Mouse (Mus musculus) ES-E14 (cell line): Measurements from ENCODE around the gene Dhrs7b.

Experiments used
- CHD2 ChIP-seq: IDR thresholded peaks from 2 replicates; pipeline ENCODE4 v1.6.1; 2014; ENCODE audit warnings: mild to moderate bottlenecking, low read depth, low read length, inconsistent platforms
- HCFC1 ChIP-seq: IDR thresholded peaks from 2 replicates; pipeline ENCODE4 v1.6.1; 2012; ENCODE audit warnings: low read length, inconsistent platforms, borderline replicate concordance; ENCODE audit not compliant: insufficient read depth
- ZC3H11A ChIP-seq: IDR thresholded peaks from 2 replicates; pipeline ENCODE4 v1.6.1; 2012; ENCODE audit warnings: low read depth, mild to moderate bottlenecking, inconsistent platforms, low read length, borderline replicate concordance

DNA sequence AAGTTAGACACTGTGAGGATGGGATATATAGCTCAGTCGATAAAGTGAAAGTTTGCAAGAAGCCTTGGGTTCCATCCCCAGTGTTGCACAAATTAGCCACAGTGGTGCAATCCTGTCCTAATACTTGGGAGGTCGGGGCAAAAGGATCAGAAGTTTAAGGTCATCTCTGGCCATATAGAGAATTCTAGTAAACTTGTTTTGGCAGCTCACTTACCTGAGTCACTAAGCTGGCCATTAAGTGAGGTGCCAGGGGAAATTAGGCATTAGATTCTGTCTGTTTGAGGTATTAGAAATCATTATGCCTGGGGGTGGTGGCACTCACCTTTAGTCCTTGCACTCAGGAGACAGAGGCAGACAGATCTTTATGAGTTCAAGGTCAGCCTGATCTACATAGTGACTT lies 6.7 kb upstream of the Dhrs7b start:
- no peak for TF ChIP-seq ZC3H11A
- no peak for TF ChIP-seq HCFC1
- TF ChIP-seq CHD2, result no peak
